Mouse (Mus musculus): ENCODE measurements around the gene Anxa5. TPM values are rescaled to one million over a fixed set of nuclear protein-coding genes. Genes with fewer than 3 reads are reported as not detected.

Anxa5 gene
- polyA plus RNA-seq, 1 experiment from 2014 or later = 70.3 TPM

GRCm38 (mm10) chr3:36467632-36468031 lies 8.1 kb downstream of the Anxa5 start:
- 93% methylated on average over 7 of the region's 7 CpGs for WGBS
- H3K4me2 ChIP-seq = no peak overlapping the region
- H3K4me1 ChIP-seq (replicated peaks) = no peaks in the 10 kb centered on the region
- ATAC-seq (ENCODE audit: low FRiP score, low read depth) = no peak
- H3K36me3 ChIP-seq = no peaks in the 10 kb centered on the region
- no peak overlapping the region for H3K4me3 ChIP-seq
- no peaks in the 10 kb centered on the region for H3K9me3 ChIP-seq
- H3K27me3 ChIP-seq = no peaks in the 10 kb centered on the region
- no peak overlapping the region for H3K9ac ChIP-seq
- H3K27ac ChIP-seq (replicated peaks) = no peak overlapping the region

GRCm38 (mm10) chr3:36465538-36465937 lies 10.2 kb downstream of the Anxa5 start:
- Histone ChIP-seq H3K27me3 (no peaks in the 10 kb centered on the region), H3K36me3 (no peaks in the 10 kb centered on the region)
- 66% methylated on average over 7 of the region's 7 CpGs for WGBS

GRCm38 (mm10) chr3:36462348-36462747 lies 13.3 kb downstream of the Anxa5 start:
- no peak for ATAC-seq (ENCODE audit: low FRiP score, low read depth)
- Histone ChIP-seq H3K27ac (replicated peaks) (no peak overlapping the region), H3K4me3 (no peak overlapping the region), H3K36me3 (no peaks in the 10 kb centered on the region), H3K9ac (no peak overlapping the region), H3K4me1 (replicated peaks) (no peaks in the 10 kb centered on the region), H3K27me3 (no peaks in the 10 kb centered on the region), H3K9me3 (no peaks in the 10 kb centered on the region), H3K4me2 (no peak overlapping the region)
- WGBS = 52% methylated on average over 1 of the region's 1 CpGs

More at GRCm38 (mm10) chr3:36465538-36465937, 10.2 kb downstream of the Anxa5 start:
- no peak for ATAC-seq (ENCODE audit: low FRiP score, low read depth)
- Histone ChIP-seq H3K9ac (no peak overlapping the region), H3K4me1 (replicated peaks) (no peaks in the 10 kb centered on the region), H3K27ac (replicated peaks) (no peak overlapping the region), H3K4me2 (no peak overlapping the region), H3K4me3 (no peak overlapping the region), H3K9me3 (no peaks in the 10 kb centered on the region)

- Histone ChIP-seq H3K4me1 (replicated peaks) (no peaks in the 10 kb centered on the region), H3K4me3 (no peak overlapping the region), H3K27me3 (no peaks in the 10 kb centered on the region), H3K4me2 (no peak overlapping the region), H3K9ac (no peak overlapping the region), H3K9me3 (no peaks in the 10 kb centered on the region), H3K36me3 (no peaks in the 10 kb centered on the region), H3K27ac (replicated peaks) (no peak overlapping the region)
- 86% methylated on average over 5 of the region's 5 CpGs for WGBS
- no peak for ATAC-seq (ENCODE audit: low FRiP score, low read depth)
Measured at GRCm38 (mm10) chr3:36461819-36462218, 13.9 kb downstream of the Anxa5 start.

GRCm38 (mm10) chr3:36460717-36461116 lies 15.0 kb downstream of the Anxa5 start:
- H3K4me2 ChIP-seq = no peak overlapping the region
- H3K27me3 ChIP-seq = no peaks in the 10 kb centered on the region
- no peak overlapping the region for H3K27ac ChIP-seq (replicated peaks)
- no peaks in the 10 kb centered on the region for H3K4me1 ChIP-seq (replicated peaks)
- no peak for ATAC-seq (ENCODE audit: low FRiP score, low read depth)
- H3K9ac ChIP-seq = no peak overlapping the region
- H3K4me3 ChIP-seq = no peak overlapping the region
- H3K36me3 ChIP-seq = no peaks in the 10 kb centered on the region
- 87% methylated on average over 7 of the region's 7 CpGs for WGBS
- no peaks in the 10 kb centered on the region for H3K9me3 ChIP-seq

GRCm38 (mm10) chr3:36455566-36455965 lies 20.1 kb downstream of the Anxa5 start:
- Histone ChIP-seq H3K4me1 (replicated peaks) (no peaks in the 10 kb centered on the region), H3K27me3 (no peaks in the 10 kb centered on the region), H3K27ac (replicated peaks) (no peak overlapping the region), H3K9me3 (no peaks in the 10 kb centered on the region), H3K4me3 (no peak overlapping the region), H3K4me2 (no peak overlapping the region), H3K9ac (no peak overlapping the region), H3K36me3 (no peaks in the 10 kb centered on the region)
- ATAC-seq (ENCODE audit: low FRiP score, low read depth) = no peak
- WGBS = 78% methylated on average over 3 of the region's 3 CpGs

- no peak overlapping the region for H3K9ac ChIP-seq
- H3K4me1 ChIP-seq (replicated peaks) = no peaks in the 10 kb centered on the region
- no peaks in the 10 kb centered on the region for H3K9me3 ChIP-seq
- WGBS = 94% methylated on average over 8 of the region's 8 CpGs
- ATAC-seq (ENCODE audit: low FRiP score, low read depth) = no peak
- no peak overlapping the region for H3K4me2 ChIP-seq
- H3K36me3 ChIP-seq = no peaks in the 10 kb centered on the region
- no peak overlapping the region for H3K27ac ChIP-seq (replicated peaks)
- H3K4me3 ChIP-seq = no peak overlapping the region
- H3K27me3 ChIP-seq = no peaks in the 10 kb centered on the region
Measured at GRCm38 (mm10) chr3:36455124-36455523, 20.6 kb downstream of the Anxa5 start.

GRCm38 (mm10) chr3:36452502-36452901 lies 23.2 kb downstream of the Anxa5 start:
- H3K36me3 ChIP-seq = no peaks in the 10 kb centered on the region
- no peak overlapping the region for H3K9ac ChIP-seq
- no peaks in the 10 kb centered on the region for H3K4me1 ChIP-seq (replicated peaks)
- H3K27me3 ChIP-seq = no peaks in the 10 kb centered on the region
- no peak overlapping the region for H3K4me3 ChIP-seq
- no peak overlapping the region for H3K27ac ChIP-seq (replicated peaks)
- no peaks in the 10 kb centered on the region for H3K9me3 ChIP-seq
- 91% methylated on average over 1 of the region's 1 CpGs for WGBS
- ATAC-seq (ENCODE audit: low FRiP score, low read depth) = no peak
- no peak overlapping the region for H3K4me2 ChIP-seq

GRCm38 (mm10) chr3:36449292-36450165 lies 26.2 kb downstream of the Anxa5 start:
- H3K9ac ChIP-seq = no peak overlapping the region
- no peaks in the 10 kb centered on the region for H3K4me1 ChIP-seq (replicated peaks)
- no peak overlapping the region for H3K27ac ChIP-seq (replicated peaks)
- no peaks in the 10 kb centered on the region for H3K36me3 ChIP-seq
- ATAC-seq (ENCODE audit: low FRiP score, low read depth) = no peak
- no peak overlapping the region for H3K4me2 ChIP-seq
- WGBS = 36% methylated on average over 20 of the region's 20 CpGs
- no peaks in the 10 kb centered on the region for H3K9me3 ChIP-seq
- no peaks in the 10 kb centered on the region for H3K27me3 ChIP-seq
- no peak overlapping the region for H3K4me3 ChIP-seq

GRCm38 (mm10) chr3:36446918-36447317 lies 28.8 kb downstream of the Anxa5 start:
- H3K4me2 ChIP-seq = no peak overlapping the region
- no peak for ATAC-seq (ENCODE audit: low FRiP score, low read depth)
- H3K4me3 ChIP-seq = no peak overlapping the region
- no peaks in the 10 kb centered on the region for H3K36me3 ChIP-seq
- H3K4me1 ChIP-seq (replicated peaks) = no peaks in the 10 kb centered on the region
- no peaks in the 10 kb centered on the region for H3K9me3 ChIP-seq
- H3K27ac ChIP-seq (replicated peaks) = no peak overlapping the region
- no peaks in the 10 kb centered on the region for H3K27me3 ChIP-seq
- H3K9ac ChIP-seq = 0 out of 2 replicates have a peak overlapping the region, but pooled peaks have one; percentile 7
- 81% methylated on average over 6 of the region's 6 CpGs for WGBS

- no peaks in the 10 kb centered on the region for H3K36me3 ChIP-seq
- no peak overlapping the region for H3K4me2 ChIP-seq
- H3K4me1 ChIP-seq (replicated peaks) = no peaks in the 10 kb centered on the region
- H3K4me3 ChIP-seq = no peak overlapping the region
- H3K27me3 ChIP-seq = no peaks in the 10 kb centered on the region
- H3K9me3 ChIP-seq = no peaks in the 10 kb centered on the region
- 74% methylated on average over 5 of the region's 5 CpGs for WGBS
- no peak for ATAC-seq (ENCODE audit: low FRiP score, low read depth)
- H3K9ac ChIP-seq = 0 out of 2 replicates have a peak overlapping the region, but pooled peaks have one; percentile 7
- no peak overlapping the region for H3K27ac ChIP-seq (replicated peaks)
Measured at GRCm38 (mm10) chr3:36446506-36446905, 29.2 kb downstream of the Anxa5 start.

GRCm38 (mm10) chr3:36446041-36446440 lies 29.7 kb downstream of the Anxa5 start:
- 97% methylated on average over 3 of the region's 3 CpGs for WGBS
- H3K4me3 ChIP-seq = no peak overlapping the region
- H3K27ac ChIP-seq (replicated peaks) = no peak overlapping the region
- H3K27me3 ChIP-seq = no peaks in the 10 kb centered on the region
- no peaks in the 10 kb centered on the region for H3K4me1 ChIP-seq (replicated peaks)
- no peak overlapping the region for H3K9ac ChIP-seq
- H3K9me3 ChIP-seq = no peaks in the 10 kb centered on the region
- no peak overlapping the region for H3K4me2 ChIP-seq
- no peaks in the 10 kb centered on the region for H3K36me3 ChIP-seq
- ATAC-seq (ENCODE audit: low FRiP score, low read depth) = no peak
